Mouse (Mus musculus): ENCODE data around the gene Gcgr.
A peak's percentile ranks its signal among the peaks of the same experiment; 100 is the strongest.

Gene Gcgr

GRCm38 (mm10) chr11:120530085-120530964 is at the start of gene Gcgr:
TSS of gene Gcgr (plus strand) at chr11:120530699.
- DNase-seq (ENCODE audit: low spot score) = no peak

- DNase-seq (ENCODE audit: low spot score) = no peak
Measured at GRCm38 (mm10) chr11:120483448-120483934, 47.0 kb upstream of the Gcgr start.

- peak; percentile 81 for DNase-seq (ENCODE audit: low spot score)
Measured at GRCm38 (mm10) chr11:120484265-120484981, 46.1 kb upstream of the Gcgr start, which contains the start of gene Mrpl12. TSS of gene Mrpl12 (plus strand) at chr11:120484613.

- no peak for DNase-seq (ENCODE audit: low spot score)
Measured at GRCm38 (mm10) chr11:120485251-120485650, 45.2 kb upstream of the Gcgr start.

- no peak for DNase-seq (ENCODE audit: low spot score)
Measured at GRCm38 (mm10) chr11:120488516-120488915, 42.0 kb upstream of the Gcgr start.

GRCm38 (mm10) chr11:120489054-120489761 is 41.3 kb upstream of the Gcgr start:
- DNase-seq (ENCODE audit: low spot score) = no peak

GRCm38 (mm10) chr11:120490291-120491046 is 40.0 kb upstream of the Gcgr start:
- no peak for DNase-seq (ENCODE audit: low spot score)

GRCm38 (mm10) chr11:120491317-120492023 is 39.0 kb upstream of the Gcgr start, which contains the start of gene Slc25a10:
TSS of gene Slc25a10 (plus strand) at chr11:120491840.
- DNase-seq (ENCODE audit: low spot score) = peak; percentile 81

- no peak for DNase-seq (ENCODE audit: low spot score)
Measured at GRCm38 (mm10) chr11:120492024-120492877, 38.2 kb upstream of the Gcgr start.

- no peak for DNase-seq (ENCODE audit: low spot score)
Measured at GRCm38 (mm10) chr11:120492878-120493203, 37.7 kb upstream of the Gcgr start.

- DNase-seq (ENCODE audit: low spot score) = no peak
Measured at GRCm38 (mm10) chr11:120493351-120493750, 37.1 kb upstream of the Gcgr start.

- DNase-seq (ENCODE audit: low spot score) = no peak
Measured at GRCm38 (mm10) chr11:120493911-120494310, 36.6 kb upstream of the Gcgr start.

GRCm38 (mm10) chr11:120497436-120497835 is 33.1 kb upstream of the Gcgr start:
- DNase-seq (ENCODE audit: low spot score) = no peak

GRCm38 (mm10) chr11:120498226-120498625 is 32.3 kb upstream of the Gcgr start:
- no peak for DNase-seq (ENCODE audit: low spot score)

- DNase-seq (ENCODE audit: low spot score) = no peak
Measured at GRCm38 (mm10) chr11:120498891-120499290, 31.6 kb upstream of the Gcgr start.

GRCm38 (mm10) chr11:120499894-120500293 is 30.6 kb upstream of the Gcgr start:
- DNase-seq (ENCODE audit: low spot score) = no peak

- DNase-seq (ENCODE audit: low spot score) = peak; percentile 73
Measured at GRCm38 (mm10) chr11:120500357-120500756, 30.1 kb upstream of the Gcgr start.

GRCm38 (mm10) chr11:120501018-120501417 is 29.5 kb upstream of the Gcgr start:
- no peak for DNase-seq (ENCODE audit: low spot score)

GRCm38 (mm10) chr11:120501701-120502100 is 28.8 kb upstream of the Gcgr start:
- no peak for DNase-seq (ENCODE audit: low spot score)

GRCm38 (mm10) chr11:120505661-120506060 is 24.8 kb upstream of the Gcgr start:
- DNase-seq (ENCODE audit: low spot score) = no peak

Measured in urinary bladder, postnatal 25 days (tissue).